Mouse (Mus musculus) heart, postnatal 0 days (tissue): ENCODE results near the gene Higd1b.

ENCODE experiments used
- CTCF ChIP-seq: IDR thresholded peaks from 2 replicates; pipeline ENCODE4 v1.5.1; 2016; ENCODE audit warnings: antibody characterized with exemption, control low read depth, low read depth
- EP300 ChIP-seq: IDR thresholded peaks from 2 replicates; pipeline ENCODE4 v1.6.1; 2016; ENCODE audit warnings: antibody characterized with exemption, low read depth

DNA sequence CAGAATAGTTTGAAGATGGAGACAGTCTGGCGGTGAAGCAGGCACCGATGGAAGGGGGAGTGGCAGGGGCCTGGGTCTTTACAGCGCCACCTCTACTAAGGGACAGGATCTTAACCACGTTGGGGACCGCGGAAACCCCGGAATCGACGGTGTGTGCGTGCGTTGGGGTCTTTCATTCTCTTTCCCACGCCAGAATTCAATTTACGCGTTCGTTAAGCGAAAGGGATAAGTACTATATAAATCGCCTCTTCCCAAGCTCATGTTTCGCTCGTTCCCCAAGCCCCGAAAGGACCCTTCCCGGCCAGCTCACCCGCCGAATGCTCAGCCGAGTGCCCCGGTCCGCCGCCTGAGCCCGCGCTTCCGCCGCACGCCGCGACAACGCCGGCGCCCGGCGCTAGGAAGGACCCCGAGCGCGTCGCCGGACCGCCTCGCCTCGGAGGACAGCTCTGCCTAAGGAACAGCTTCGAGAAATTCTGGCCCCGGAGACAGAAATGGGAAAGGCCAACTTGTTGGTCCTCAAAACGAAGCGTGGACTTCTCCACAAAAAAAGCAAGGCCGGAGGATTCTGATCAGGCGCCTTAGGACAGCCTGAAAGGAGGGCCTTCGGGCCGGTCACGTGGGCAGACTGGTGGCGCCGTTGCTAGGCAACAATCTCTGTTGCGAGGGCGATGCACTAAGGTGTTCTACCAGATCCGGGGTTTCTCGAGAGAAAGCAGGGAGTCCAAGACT is 45.1 kb downstream of the Higd1b start, which contains the start of the genes Eftud2 and Ccdc103:
- TF ChIP-seq CTCF (no peak), EP300 (peak; percentile 99)
